Mouse (Mus musculus) neural tube, embryonic 15.5 days (tissue): Measurements from ENCODE around the gene Lrrn3. TPM values are rescaled to one million over a fixed set of nuclear protein-coding genes. Genes with fewer than 3 reads are reported as not detected.

Experiments used
- ATAC-seq: fragments of 200-750 bp; cut with Nextera tagmentation; 2 replicates; pipeline ENCODE4 v1.8.0; 2017; ENCODE audit warnings: mild to moderate bottlenecking, moderate TSS enrichment, moderate library complexity; ENCODE audit not compliant: low FRiP score
- H3K27ac ChIP-seq: fragments of 300-500 bp; sonication (generic); replicated peaks from 2 replicates; pipeline ENCODE4 v1.5.1; 2015; ENCODE audit warnings: mild to moderate bottlenecking, inconsistent platforms
- H3K27me3 ChIP-seq: fragments of 300-500 bp; sonication (generic); replicated peaks from 2 replicates; pipeline ENCODE4 v1.6.1; 2015; ENCODE audit warnings: inconsistent platforms
- H3K36me3 ChIP-seq: fragments of 300-500 bp; sonication (generic); 2 replicates; pipeline ENCODE4 v1.6.1; 2015; ENCODE audit warnings: inconsistent platforms
- H3K4me1 ChIP-seq: fragments of 300-500 bp; sonication (generic); 2 replicates; pipeline ENCODE4 v1.6.1; 2015; ENCODE audit warnings: inconsistent platforms
- H3K4me2 ChIP-seq: fragments of 300-500 bp; sonication (generic); 2 replicates; pipeline ENCODE4 v1.6.1; 2015; ENCODE audit warnings: inconsistent platforms, mild to moderate bottlenecking, moderate library complexity
- H3K4me3 ChIP-seq: fragments of 300-500 bp; sonication (generic); replicated peaks from 2 replicates; pipeline ENCODE4 v1.5.1; 2015; ENCODE audit warnings: mild to moderate bottlenecking, inconsistent platforms
- H3K9ac ChIP-seq: fragments of 300-500 bp; sonication (generic); replicated peaks from 2 replicates; pipeline ENCODE4 v1.6.1; 2015; ENCODE audit warnings: mild to moderate bottlenecking, inconsistent platforms
- H3K9me3 ChIP-seq: fragments of 300-500 bp; sonication (generic); replicated peaks from 2 replicates; pipeline ENCODE4 v1.6.1; 2016; ENCODE audit warnings: inconsistent platforms
- WGBS: fragments of 180-500 bp; shearing (Covaris S2); methylation state at CpG from one replicate; pipeline ENCODE4 v1.1.7; 2015; ENCODE audit warnings: mixed read lengths; 5-methylcytosine and 5-hydroxymethylcytosine counted together
- polyA plus RNA-seq: library from polyadenylated mRNA; unstranded; fragments of >200 nt; fragmentation: Nextera tagmentation; extraction: Ambion mirVana; gene quantifications from 2 replicates; pipeline ENCODE4 v1.2.1, GENCODE M21; 2015

Lrrn3 gene
- 71.7 and 82.9 TPM in 2 replicates for polyA plus RNA-seq

DNA sequence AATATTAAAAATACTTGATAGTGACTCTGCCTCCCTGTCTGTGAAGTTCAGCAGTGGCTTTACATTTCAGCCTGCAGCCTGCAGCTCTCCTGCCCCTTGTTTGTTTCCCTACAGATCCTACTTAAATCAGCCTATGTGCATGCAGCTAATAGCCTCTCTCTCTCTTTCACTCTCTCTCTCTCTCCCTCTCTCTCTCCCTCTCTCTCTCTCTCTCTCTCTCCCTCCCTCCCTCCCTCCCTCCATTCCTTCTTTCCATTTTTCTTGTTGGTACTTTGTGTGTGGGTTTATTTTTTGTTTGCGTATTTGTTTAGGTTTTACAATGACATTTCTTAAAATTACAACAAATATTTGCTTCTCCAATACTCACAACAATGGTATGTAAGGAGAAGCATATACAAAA is at the start of gene Lrrn3:
TSS of gene Lrrn3 (minus strand) at position 101 of the 400 bp plus-strand sequence.
- peak within 1 kb of the TSS; percentile 72 for H3K9ac ChIP-seq
- no peaks in the 10 kb centered on the region for H3K36me3 ChIP-seq
- H3K9me3 ChIP-seq = no peaks in the 10 kb centered on the region
- WGBS = 94% methylated on average over 1 of the region's 1 CpGs
- peaks cover 18% of the 10 kb centered on the region for H3K4me1 ChIP-seq
- ATAC-seq = no peak
- no peaks in the 10 kb centered on the region for H3K27me3 ChIP-seq
- H3K4me3 ChIP-seq = peak within 1 kb of the TSS; percentile 60
- H3K4me2 ChIP-seq = peak within 1 kb of the TSS; percentile 59
- peak within 1 kb of the TSS; percentile 93 for H3K27ac ChIP-seq

- ATAC-seq = no peak
Measured at GRCm38 (mm10) chr12:41528410-41528809, 42.2 kb upstream of the Lrrn3 start.

GRCm38 (mm10) chr12:41526688-41527087 is 40.5 kb upstream of the Lrrn3 start:
- Histone ChIP-seq H3K4me1 (no peaks in the 10 kb centered on the region), H3K4me3 (no peak overlapping the region), H3K27me3 (no peaks in the 10 kb centered on the region), H3K9me3 (no peaks in the 10 kb centered on the region), H3K36me3 (no peaks in the 10 kb centered on the region), H3K9ac (no peak overlapping the region), H3K4me2 (no peak overlapping the region), H3K27ac (no peak overlapping the region)
- ATAC-seq = no peak
- WGBS = 33% methylated on average over 2 of the region's 2 CpGs

More at GRCm38 (mm10) chr12:41528410-41528809, 42.2 kb upstream of the Lrrn3 start:
- Histone ChIP-seq H3K36me3 (no peaks in the 10 kb centered on the region), H3K4me3 (no peak overlapping the region), H3K27me3 (no peaks in the 10 kb centered on the region), H3K4me2 (no peak overlapping the region), H3K9me3 (no peaks in the 10 kb centered on the region), H3K9ac (no peak overlapping the region), H3K27ac (no peak overlapping the region), H3K4me1 (no peaks in the 10 kb centered on the region)
- WGBS = 69% methylated on average over 4 of the region's 4 CpGs

GRCm38 (mm10) chr12:41521671-41522070 is 35.4 kb upstream of the Lrrn3 start:
- H3K9ac ChIP-seq = no peak overlapping the region
- no peaks in the 10 kb centered on the region for H3K4me1 ChIP-seq
- ATAC-seq = no peak
- H3K9me3 ChIP-seq = no peaks in the 10 kb centered on the region
- H3K4me2 ChIP-seq = no peak overlapping the region
- 87% methylated on average over 2 of the region's 2 CpGs for WGBS
- H3K36me3 ChIP-seq = no peaks in the 10 kb centered on the region
- no peak overlapping the region for H3K4me3 ChIP-seq
- no peak overlapping the region for H3K27ac ChIP-seq
- no peaks in the 10 kb centered on the region for H3K27me3 ChIP-seq

GRCm38 (mm10) chr12:41520326-41520725 is 34.1 kb upstream of the Lrrn3 start:
- H3K27ac ChIP-seq = no peak overlapping the region
- no peak overlapping the region for H3K4me3 ChIP-seq
- no peak overlapping the region for H3K9ac ChIP-seq
- no peaks in the 10 kb centered on the region for H3K9me3 ChIP-seq
- H3K36me3 ChIP-seq = no peaks in the 10 kb centered on the region
- ATAC-seq = no peak
- no peaks in the 10 kb centered on the region for H3K4me1 ChIP-seq
- 79% methylated on average over 2 of the region's 2 CpGs for WGBS
- no peak overlapping the region for H3K4me2 ChIP-seq
- H3K27me3 ChIP-seq = no peaks in the 10 kb centered on the region

- no peak overlapping the region for H3K4me2 ChIP-seq
- no peaks in the 10 kb centered on the region for H3K9me3 ChIP-seq
- no peak overlapping the region for H3K9ac ChIP-seq
- 65% methylated on average over 5 of the region's 5 CpGs for WGBS
- no peak overlapping the region for H3K4me3 ChIP-seq
- ATAC-seq = no peak
- no peak overlapping the region for H3K27ac ChIP-seq
- H3K27me3 ChIP-seq = no peaks in the 10 kb centered on the region
- no peaks in the 10 kb centered on the region for H3K36me3 ChIP-seq
- H3K4me1 ChIP-seq = no peaks in the 10 kb centered on the region
Measured at GRCm38 (mm10) chr12:41518897-41519296, 32.7 kb upstream of the Lrrn3 start.

- no peak overlapping the region for H3K27ac ChIP-seq
- no peaks in the 10 kb centered on the region for H3K9me3 ChIP-seq
- no peaks in the 10 kb centered on the region for H3K36me3 ChIP-seq
- no peak for ATAC-seq
- H3K9ac ChIP-seq = no peak overlapping the region
- no peaks in the 10 kb centered on the region for H3K4me1 ChIP-seq
- H3K4me3 ChIP-seq = no peak overlapping the region
- H3K4me2 ChIP-seq = no peak overlapping the region
- 79% methylated on average over 3 of the region's 3 CpGs for WGBS
- no peaks in the 10 kb centered on the region for H3K27me3 ChIP-seq
Measured at GRCm38 (mm10) chr12:41510588-41510987, 24.4 kb upstream of the Lrrn3 start.

DNA sequence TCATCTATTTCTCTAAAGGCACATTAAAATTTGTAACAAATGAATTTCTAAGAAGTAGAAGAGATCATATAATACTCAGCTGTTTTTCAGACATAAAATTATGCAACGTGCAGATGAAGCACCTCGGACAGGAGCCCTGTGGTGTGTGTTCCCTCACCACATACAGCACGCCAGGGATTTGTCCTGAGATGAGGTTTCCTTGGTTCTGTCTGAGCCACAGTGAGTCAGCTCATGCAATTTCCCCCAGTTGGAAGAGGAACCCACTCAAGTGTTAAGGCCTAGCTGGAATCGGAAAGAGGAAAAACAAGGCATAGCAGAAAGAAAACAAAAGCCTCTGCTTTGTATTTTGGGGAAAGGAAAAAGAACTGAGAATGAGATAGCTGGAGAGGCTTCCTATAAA is 22.4 kb upstream of the Lrrn3 start:
- Histone ChIP-seq H3K4me2 (no peak overlapping the region), H3K27me3 (no peaks in the 10 kb centered on the region), H3K9me3 (no peaks in the 10 kb centered on the region), H3K9ac (no peak overlapping the region), H3K4me1 (no peaks in the 10 kb centered on the region), H3K4me3 (no peak overlapping the region), H3K27ac (no peak overlapping the region), H3K36me3 (no peaks in the 10 kb centered on the region)
- 70% methylated on average over 4 of the region's 4 CpGs for WGBS
- no peak for ATAC-seq

- no peak for ATAC-seq
- no peaks in the 10 kb centered on the region for H3K9me3 ChIP-seq
- 85% methylated on average over 9 of the region's 9 CpGs for WGBS
- H3K4me1 ChIP-seq = no peaks in the 10 kb centered on the region
- H3K27ac ChIP-seq = no peak overlapping the region
- H3K27me3 ChIP-seq = no peaks in the 10 kb centered on the region
- H3K4me2 ChIP-seq = no peak overlapping the region
- no peaks in the 10 kb centered on the region for H3K36me3 ChIP-seq
- no peak overlapping the region for H3K4me3 ChIP-seq
- no peak overlapping the region for H3K9ac ChIP-seq
Measured at GRCm38 (mm10) chr12:41500049-41500820, 14.0 kb upstream of the Lrrn3 start.

GRCm38 (mm10) chr12:41494620-41495019 is 8.4 kb upstream of the Lrrn3 start:
- Histone ChIP-seq H3K27me3 (no peaks in the 10 kb centered on the region), H3K9ac (no peak overlapping the region), H3K4me1 (no peaks in the 10 kb centered on the region), H3K4me2 (no peak overlapping the region), H3K9me3 (no peaks in the 10 kb centered on the region), H3K4me3 (no peak overlapping the region), H3K36me3 (no peaks in the 10 kb centered on the region), H3K27ac (no peak overlapping the region)
- 56% methylated on average over 10 of the region's 10 CpGs for WGBS
- ATAC-seq = no peak

DNA sequence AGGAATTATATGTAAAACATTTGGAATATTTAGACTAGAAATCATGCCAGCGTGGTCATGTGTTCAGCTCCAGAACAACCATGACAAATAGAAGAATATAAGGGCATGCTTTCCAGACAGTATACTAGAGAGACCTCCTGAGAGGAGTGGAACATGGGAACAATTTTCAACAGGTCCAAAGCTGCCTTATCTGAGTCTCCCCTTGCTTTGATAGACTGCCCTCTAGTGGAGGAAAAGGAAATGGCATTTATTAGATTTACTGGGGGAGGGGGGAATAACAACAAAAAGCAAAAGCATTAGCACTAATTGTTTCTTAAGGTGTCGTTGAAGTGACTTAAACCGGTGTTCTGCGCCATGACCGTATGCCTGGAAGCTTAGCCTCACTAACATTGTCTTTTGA is 774 bp upstream of the Lrrn3 start:
- WGBS = 28% methylated on average over 5 of the region's 5 CpGs
- Histone ChIP-seq H3K36me3 (no peaks in the 10 kb centered on the region), H3K27ac (no peak overlapping the region), H3K4me2 (peak overlapping the region; percentile 59; the same call in 1 of the 2 replicates), H3K4me1 (peaks cover 18% of the 10 kb centered on the region), H3K4me3 (no peak overlapping the region), H3K9ac (no peak overlapping the region), H3K9me3 (no peaks in the 10 kb centered on the region), H3K27me3 (no peaks in the 10 kb centered on the region)
- no peak for ATAC-seq

GRCm38 (mm10) chr12:41485512-41486215 is 567 bp downstream of the Lrrn3 start:
- Histone ChIP-seq H3K9me3 (no peaks in the 10 kb centered on the region), H3K4me2 (peak overlapping the region; percentile 59), H3K36me3 (no peaks in the 10 kb centered on the region), H3K27ac (peak overlapping the region; percentile 93), H3K27me3 (no peaks in the 10 kb centered on the region), H3K4me3 (peak overlapping the region; percentile 60), H3K4me1 (peaks cover 21% of the 10 kb centered on the region), H3K9ac (peak overlapping the region; percentile 72)
- WGBS = 7% methylated on average over 12 of the region's 12 CpGs
- ATAC-seq = peak; percentile 93
